Mouse (Mus musculus): Measurements from ENCODE around the gene Pygb. TPM values are rescaled to one million over a fixed set of nuclear protein-coding genes. Genes with fewer than 3 reads are reported as not detected.

The Pygb gene
- total and polyA plus RNA-seq, 3 experiments, result 7.3 to 18.6 (median 10.6) TPM

GRCm38 (mm10) chr2:150748854-150749253, 37.7 kb upstream of the Pygb start, which contains the start of gene Entpd6:
TSS of gene Entpd6 (plus strand) at chr2:150749042.
- no peaks in the 10 kb centered on the region for H3K9me3 ChIP-seq (replicated peaks)
- peak within 1 kb of the TSS; percentile 81 for H3K4me3 ChIP-seq (ENCODE audit: low read depth, low read length)
- peaks cover 18% of the 10 kb centered on the region for H3K27me3 ChIP-seq (ENCODE audit: insufficient read depth, low read length)
- peaks cover 24% of the 10 kb centered on the region for H3K4me1 ChIP-seq (ENCODE audit: insufficient read depth, low read depth, low read length)
- H3K36me3 ChIP-seq (replicated peaks), result peaks cover 33% of the 10 kb centered on the region
- no peak for TF ChIP-seq GATA1 (IDR thresholded peaks at IDR 0.05; ENCODE audit: borderline replicate concordance, low read length)
- TF ChIP-seq CTCF (IDR thresholded peaks at IDR 0.05; ENCODE audit: low read depth, low read length), result peak; percentile 59
- DNase-seq (ENCODE audit: low spot score) (peak; percentile 90), ATAC-seq (ENCODE audit: extremely low read depth, insufficient number of reproducible peaks, low FRiP score, poor library complexity, severe bottlenecking) (peak; percentile 98)

GRCm38 (mm10) chr2:150749283-150749682, 37.3 kb upstream of the Pygb start:
- ATAC-seq (ENCODE audit: extremely low read depth, insufficient number of reproducible peaks, low FRiP score, poor library complexity, severe bottlenecking), result no peak
- Histone ChIP-seq H3K4me3 (ENCODE audit: low read depth, low read length) (peak overlapping the region; percentile 81), H3K9me3 (replicated peaks) (no peaks in the 10 kb centered on the region), H3K36me3 (replicated peaks) (peaks cover 37% of the 10 kb centered on the region), H3K4me1 (ENCODE audit: insufficient read depth, low read depth, low read length) (peaks cover 24% of the 10 kb centered on the region), H3K27me3 (ENCODE audit: insufficient read depth, low read length) (peaks cover 18% of the 10 kb centered on the region)
- DNase-seq (ENCODE audit: low spot score), result peak; percentile 19
- TF ChIP-seq GATA1 (IDR thresholded peaks at IDR 0.05; ENCODE audit: borderline replicate concordance, low read length) (no peak), GATA2 (IDR thresholded peaks at IDR 0.05; ENCODE audit: borderline replicate concordance, low read depth, low read length) (no peak), POLR2AphosphoS5 (IDR thresholded peaks at IDR 0.05; ENCODE audit: insufficient replicate concordance, low read depth, low read length) (no peak), CTCF (IDR thresholded peaks at IDR 0.05; ENCODE audit: low read depth, low read length) (no peak), TAL1 (conservative IDR thresholded peaks at IDR 0.05; ENCODE audit: low read depth, low read length) (no peak)

GRCm38 (mm10) chr2:150750129-150750979, 36.2 kb upstream of the Pygb start:
- peaks cover 13% of the 10 kb centered on the region for H3K27me3 ChIP-seq (ENCODE audit: insufficient read depth, low read length)
- no peak overlapping the region for H3K4me3 ChIP-seq (ENCODE audit: low read depth, low read length)
- TF ChIP-seq GATA1 (IDR thresholded peaks at IDR 0.05; ENCODE audit: borderline replicate concordance, low read length) (no peak), GATA2 (IDR thresholded peaks at IDR 0.05; ENCODE audit: borderline replicate concordance, low read depth, low read length) (no peak), TAL1 (conservative IDR thresholded peaks at IDR 0.05; ENCODE audit: low read depth, low read length) (no peak), POLR2AphosphoS5 (IDR thresholded peaks at IDR 0.05; ENCODE audit: insufficient replicate concordance, low read depth, low read length) (no peak), CTCF (IDR thresholded peaks at IDR 0.05; ENCODE audit: low read depth, low read length) (no peak)
- H3K4me1 ChIP-seq (ENCODE audit: insufficient read depth, low read depth, low read length), result peaks cover 24% of the 10 kb centered on the region
- DNase-seq (ENCODE audit: low spot score), result no peak
- ATAC-seq (ENCODE audit: extremely low read depth, insufficient number of reproducible peaks, low FRiP score, poor library complexity, severe bottlenecking), result no peak
- no peaks in the 10 kb centered on the region for H3K9me3 ChIP-seq (replicated peaks)
- peaks cover 41% of the 10 kb centered on the region for H3K36me3 ChIP-seq (replicated peaks)

GRCm38 (mm10) chr2:150755016-150755415, 31.5 kb upstream of the Pygb start:
- Histone ChIP-seq H3K9me3 (replicated peaks) (no peaks in the 10 kb centered on the region), H3K27me3 (ENCODE audit: insufficient read depth, low read length) (no peaks in the 10 kb centered on the region), H3K4me1 (ENCODE audit: insufficient read depth, low read depth, low read length) (peaks cover 3% of the 10 kb centered on the region), H3K4me3 (ENCODE audit: low read depth, low read length) (no peak overlapping the region), H3K36me3 (replicated peaks) (peaks cover 87% of the 10 kb centered on the region)
- TF ChIP-seq TAL1 (conservative IDR thresholded peaks at IDR 0.05; ENCODE audit: low read depth, low read length) (no peak), CTCF (IDR thresholded peaks at IDR 0.05; ENCODE audit: low read depth, low read length) (no peak), POLR2AphosphoS5 (IDR thresholded peaks at IDR 0.05; ENCODE audit: insufficient replicate concordance, low read depth, low read length) (no peak), GATA2 (IDR thresholded peaks at IDR 0.05; ENCODE audit: borderline replicate concordance, low read depth, low read length) (no peak), GATA1 (IDR thresholded peaks at IDR 0.05; ENCODE audit: borderline replicate concordance, low read length) (no peak)
- no peak for ATAC-seq (ENCODE audit: extremely low read depth, insufficient number of reproducible peaks, low FRiP score, poor library complexity, severe bottlenecking)
- DNase-seq (ENCODE audit: low spot score), result no peak

GRCm38 (mm10) chr2:150761476-150761875, 25.1 kb upstream of the Pygb start:
- Histone ChIP-seq H3K36me3 (replicated peaks) (peaks cover 93% of the 10 kb centered on the region), H3K4me1 (ENCODE audit: insufficient read depth, low read depth, low read length) (no peaks in the 10 kb centered on the region), H3K9me3 (replicated peaks) (no peaks in the 10 kb centered on the region), H3K4me3 (ENCODE audit: low read depth, low read length) (no peak overlapping the region), H3K27me3 (ENCODE audit: insufficient read depth, low read length) (no peaks in the 10 kb centered on the region)
- DNase-seq (ENCODE audit: low spot score) (no peak), ATAC-seq (ENCODE audit: extremely low read depth, insufficient number of reproducible peaks, low FRiP score, poor library complexity, severe bottlenecking) (no peak)
- TF ChIP-seq POLR2AphosphoS5 (IDR thresholded peaks at IDR 0.05; ENCODE audit: insufficient replicate concordance, low read depth, low read length) (no peak), GATA2 (IDR thresholded peaks at IDR 0.05; ENCODE audit: borderline replicate concordance, low read depth, low read length) (no peak), TAL1 (conservative IDR thresholded peaks at IDR 0.05; ENCODE audit: low read depth, low read length) (no peak), CTCF (IDR thresholded peaks at IDR 0.05; ENCODE audit: low read depth, low read length) (no peak), GATA1 (IDR thresholded peaks at IDR 0.05; ENCODE audit: borderline replicate concordance, low read length) (no peak)

GRCm38 (mm10) chr2:150765619-150766018, 20.9 kb upstream of the Pygb start:
- Histone ChIP-seq H3K27me3 (ENCODE audit: insufficient read depth, low read length) (no peaks in the 10 kb centered on the region), H3K4me3 (ENCODE audit: low read depth, low read length) (no peak overlapping the region), H3K36me3 (replicated peaks) (peaks cover 93% of the 10 kb centered on the region), H3K4me1 (ENCODE audit: insufficient read depth, low read depth, low read length) (peaks cover 4% of the 10 kb centered on the region; the same call in 1 of the 2 replicates), H3K9me3 (replicated peaks) (no peaks in the 10 kb centered on the region)
- TF ChIP-seq POLR2AphosphoS5 (IDR thresholded peaks at IDR 0.05; ENCODE audit: insufficient replicate concordance, low read depth, low read length), result no peak
- no peak for TF ChIP-seq GATA1 (IDR thresholded peaks at IDR 0.05; ENCODE audit: borderline replicate concordance, low read length)
- TF ChIP-seq TAL1 (conservative IDR thresholded peaks at IDR 0.05; ENCODE audit: low read depth, low read length), result no peak
- TF ChIP-seq GATA2 (IDR thresholded peaks at IDR 0.05; ENCODE audit: borderline replicate concordance, low read depth, low read length), result no peak
- no peak for TF ChIP-seq CTCF (IDR thresholded peaks at IDR 0.05; ENCODE audit: low read depth, low read length)
- DNase-seq (ENCODE audit: low spot score) (no peak), ATAC-seq (ENCODE audit: extremely low read depth, insufficient number of reproducible peaks, low FRiP score, poor library complexity, severe bottlenecking) (no peak)
